Mouse (Mus musculus) retina, postnatal 1 day (tissue): ENCODE results near the gene Bmp2k.

Experiments
- DNase-seq: peaks from one replicate; pipeline ENCODE4 v3.0.0-alpha.2; 2012

Bmp2k gene

GRCm38 (mm10) chr5:97056791-97057450 lies 59.4 kb downstream of the Bmp2k start:
- no peak for DNase-seq

GRCm38 (mm10) chr5:97060864-97061263 lies 63.4 kb downstream of the Bmp2k start:
- DNase-seq, result no peak

DNA sequence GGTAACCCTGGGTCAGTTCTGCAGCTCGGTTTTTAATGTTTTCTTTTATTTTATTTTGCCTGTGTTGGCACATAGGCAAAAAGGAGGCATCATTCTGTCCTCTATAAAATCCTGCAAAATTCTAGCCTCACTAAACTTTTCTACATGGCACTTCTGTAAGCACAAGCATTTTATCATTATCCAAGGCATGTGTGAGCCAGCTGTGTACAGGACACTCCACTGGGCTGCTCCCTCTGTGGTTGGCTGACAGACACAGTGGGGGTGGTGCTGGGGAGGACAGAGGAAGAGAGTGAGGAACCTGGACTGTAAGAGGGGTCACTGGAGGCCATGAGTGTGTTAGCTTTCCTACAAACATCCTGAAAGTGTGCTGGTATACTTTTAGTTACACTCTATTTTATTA lies 64.6 kb downstream of the Bmp2k start:
- no peak for DNase-seq

GRCm38 (mm10) chr5:97065746-97066145 lies 68.3 kb downstream of the Bmp2k start:
- DNase-seq, result no peak

DNA sequence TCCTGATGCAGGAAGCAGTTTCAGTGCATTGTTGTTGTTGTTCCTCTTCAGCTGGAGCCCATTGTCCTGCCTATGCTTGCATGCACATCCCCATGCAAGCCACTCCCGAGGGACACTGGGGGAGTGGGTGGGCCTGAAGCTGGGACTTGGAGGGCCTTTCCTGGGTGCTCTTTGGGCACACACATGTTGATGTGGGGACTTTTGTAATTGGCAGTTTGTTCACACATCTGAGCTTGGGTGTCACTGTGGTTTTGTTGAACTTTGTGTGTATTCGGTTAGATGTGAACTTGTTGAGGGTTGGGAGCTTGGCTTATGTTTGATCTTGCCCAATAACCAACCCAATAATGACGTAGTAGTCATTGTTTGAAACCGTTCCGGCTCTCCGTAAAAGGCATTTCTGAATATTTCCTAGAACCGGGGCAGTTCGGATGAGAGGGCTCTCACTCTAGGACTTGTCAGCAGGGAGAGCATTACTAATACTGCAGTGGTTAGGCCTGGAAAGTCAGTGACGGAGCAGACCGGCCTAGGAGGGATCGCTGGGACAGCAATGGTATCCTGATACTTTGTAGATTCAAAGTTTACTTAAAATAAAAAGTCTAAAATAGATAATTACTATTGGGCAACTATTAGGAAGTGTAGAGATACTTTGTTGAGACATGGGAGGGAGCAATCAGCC lies 78.1 kb downstream of the Bmp2k start:
- no peak for DNase-seq

DNA sequence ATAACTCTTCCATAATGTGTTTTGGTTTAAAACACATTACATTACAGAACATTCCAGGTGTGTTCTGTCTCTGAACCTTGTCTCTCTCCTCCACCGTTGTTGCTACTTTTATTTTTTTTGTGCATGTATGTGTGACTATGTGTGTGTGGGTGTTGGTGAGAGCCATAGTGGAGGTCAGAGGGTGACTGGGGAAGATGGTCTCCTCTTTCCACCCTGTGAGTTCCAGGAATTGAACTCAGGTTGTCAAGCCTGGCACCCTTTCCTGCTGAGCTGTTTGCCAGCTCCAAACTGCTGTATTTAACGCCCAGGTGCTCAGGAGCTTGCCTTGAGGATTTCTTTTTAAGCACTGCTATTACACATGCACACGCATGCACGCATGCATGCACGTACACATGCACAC lies 78.7 kb downstream of the Bmp2k start:
- no peak for DNase-seq

DNA sequence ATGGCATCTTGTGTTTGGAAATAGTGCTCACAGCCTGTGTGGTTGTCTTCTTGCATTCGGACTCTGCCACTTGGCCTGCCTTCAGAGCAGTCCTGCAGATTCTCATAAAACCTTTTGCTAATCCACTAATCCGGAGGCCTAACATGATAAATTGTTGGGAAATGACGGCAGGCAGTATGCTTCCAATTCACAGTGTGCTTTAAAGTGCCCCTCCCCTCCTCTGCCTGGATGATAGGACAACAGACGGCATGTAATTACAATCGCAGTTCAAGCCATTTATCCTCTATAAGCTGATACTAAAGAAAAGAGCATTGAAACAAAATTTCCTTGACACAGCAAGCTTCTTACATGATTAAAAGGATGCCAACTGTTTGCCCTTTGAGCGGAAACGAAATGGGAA lies 80.2 kb downstream of the Bmp2k start:
- DNase-seq, result peak; percentile 85

- DNase-seq, result no peak
These were observed 81.2 kb downstream of the Bmp2k start for GRCm38 (mm10) chr5:97078641-97079040.

DNA sequence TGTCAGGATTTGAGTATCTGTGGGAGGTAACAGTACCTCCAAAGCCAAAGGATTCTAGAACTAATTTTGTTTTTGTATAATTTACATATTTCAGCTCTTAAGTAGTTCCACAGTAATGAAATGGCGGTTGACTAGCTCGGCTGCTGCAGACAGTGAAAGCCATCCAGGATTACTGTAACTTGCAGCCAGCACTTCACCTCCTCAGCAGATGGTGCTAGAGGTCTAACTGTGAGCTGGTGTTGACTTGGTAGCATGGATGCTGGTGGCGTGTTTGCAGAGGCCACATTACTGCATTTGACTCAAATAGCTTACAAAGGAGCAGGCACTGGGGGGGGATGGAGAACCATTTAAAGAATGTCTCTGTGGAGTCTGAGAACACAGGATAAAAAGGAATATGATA lies 84.0 kb downstream of the Bmp2k start:
- peak; percentile 59 for DNase-seq

DNA sequence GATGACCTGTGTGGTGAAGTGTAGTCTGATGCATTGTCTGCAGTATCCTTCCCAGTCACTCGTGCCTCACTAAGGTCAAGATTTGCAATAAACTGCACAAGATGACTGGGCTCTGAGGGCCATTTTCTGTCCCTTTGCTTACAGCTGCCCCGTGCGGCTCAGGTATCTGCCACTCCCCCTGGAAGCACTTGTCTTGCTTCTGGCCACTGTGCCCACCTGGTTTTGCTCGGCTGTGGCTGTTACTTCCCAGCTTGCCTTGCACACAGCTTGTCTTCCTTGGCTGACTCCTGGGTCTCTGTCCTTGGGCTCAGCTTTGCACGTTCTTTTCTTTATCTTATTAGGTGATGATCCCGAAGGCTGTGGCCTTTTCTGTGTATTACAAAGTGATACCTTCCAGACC lies 86.2 kb downstream of the Bmp2k start:
- DNase-seq, result no peak

- no peak for DNase-seq
These were observed 87.1 kb downstream of the Bmp2k start for GRCm38 (mm10) chr5:97084541-97084940.

DNA sequence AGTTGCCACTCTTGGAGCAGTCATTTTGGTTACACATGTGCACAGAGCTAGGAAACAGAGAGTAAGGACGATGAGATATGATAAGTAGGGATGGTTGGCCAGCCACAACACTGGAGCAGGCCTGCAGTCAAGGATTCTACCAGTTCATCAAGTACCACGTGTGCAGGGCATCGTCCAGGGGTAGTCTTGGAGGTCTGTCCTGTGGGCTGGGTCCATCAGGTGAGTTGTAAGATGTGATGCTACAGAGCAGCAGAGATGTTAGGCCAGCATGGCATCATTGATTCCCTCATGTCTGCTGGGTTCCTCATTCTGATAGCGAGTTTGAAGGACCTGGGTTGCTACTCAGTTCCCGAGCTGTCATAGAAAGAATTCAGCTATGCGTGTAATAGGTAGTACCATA lies 87.6 kb downstream of the Bmp2k start:
- no peak for DNase-seq

DNA sequence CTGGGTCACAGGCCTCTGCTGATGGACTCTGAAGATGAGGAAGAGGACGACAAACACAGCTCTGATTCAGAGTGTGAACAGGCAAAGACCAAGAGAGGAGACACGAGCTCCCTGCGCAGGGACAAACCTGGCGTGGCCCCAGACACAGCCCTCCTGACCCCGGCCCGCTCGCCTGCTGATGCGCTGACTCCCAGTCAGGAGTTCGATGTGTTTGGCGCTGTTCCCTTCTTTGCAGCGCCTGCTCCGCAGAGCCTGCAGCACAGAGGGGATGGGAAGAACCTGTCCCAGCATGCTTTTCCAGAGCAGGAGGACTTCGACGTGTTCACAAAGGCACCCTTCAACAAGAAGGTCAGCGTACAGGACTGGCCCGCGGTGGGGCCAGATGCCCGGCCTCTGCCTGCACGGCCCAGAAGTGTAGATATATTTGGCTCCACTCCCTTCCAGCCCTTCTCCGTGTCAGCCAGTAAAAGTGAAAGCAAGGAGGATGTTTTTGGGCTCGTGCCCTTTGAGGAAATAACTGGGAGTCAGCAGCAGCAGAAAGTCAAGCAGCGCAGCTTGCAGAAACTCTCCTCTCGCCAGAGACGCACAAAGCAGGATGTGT lies 89.6 kb downstream of the Bmp2k start:
- no peak for DNase-seq

DNA sequence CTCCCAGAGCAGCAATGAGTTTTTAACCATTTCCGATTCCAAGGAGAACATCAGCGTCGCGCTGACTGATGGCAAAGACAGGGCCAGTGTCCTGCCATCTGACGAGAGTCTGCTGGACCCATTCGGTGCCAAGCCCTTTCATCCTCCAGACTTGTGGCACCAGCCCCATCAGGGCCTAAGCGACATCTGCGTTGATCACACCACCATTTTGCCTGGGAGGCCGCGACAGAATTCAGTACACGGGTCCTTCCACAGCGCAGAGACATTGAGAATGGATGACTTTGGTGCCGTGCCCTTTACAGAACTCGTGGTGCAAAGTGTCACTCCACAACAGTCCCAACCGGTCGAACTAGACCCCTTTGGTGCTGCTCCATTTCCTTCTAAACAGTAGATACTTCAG lies 90.3 kb downstream of the Bmp2k start:
- DNase-seq, result no peak

GRCm38 (mm10) chr5:97088231-97088630 lies 90.7 kb downstream of the Bmp2k start:
- no peak for DNase-seq

DNA sequence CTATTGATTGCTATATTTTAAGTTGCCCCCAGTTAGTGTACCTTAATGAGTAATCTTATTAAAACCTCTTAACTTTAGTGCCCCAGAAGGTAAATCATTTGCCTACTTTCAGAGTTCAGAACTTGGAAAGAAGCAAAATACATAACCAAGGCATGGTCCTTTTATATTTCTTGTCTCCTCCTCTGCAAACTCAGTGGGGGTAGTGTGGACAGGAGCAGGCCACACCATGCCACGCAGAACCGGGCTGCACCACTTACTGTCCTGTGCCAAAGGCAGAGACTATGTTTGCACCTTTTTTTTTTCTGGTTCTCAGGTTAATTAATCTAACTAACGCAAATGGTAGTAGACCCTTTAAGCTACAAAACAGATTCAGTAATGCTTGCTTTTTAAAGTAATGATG lies 91.9 kb downstream of the Bmp2k start:
- DNase-seq, result no peak

GRCm38 (mm10) chr5:97090034-97090784 lies 92.7 kb downstream of the Bmp2k start:
- no peak for DNase-seq

DNA sequence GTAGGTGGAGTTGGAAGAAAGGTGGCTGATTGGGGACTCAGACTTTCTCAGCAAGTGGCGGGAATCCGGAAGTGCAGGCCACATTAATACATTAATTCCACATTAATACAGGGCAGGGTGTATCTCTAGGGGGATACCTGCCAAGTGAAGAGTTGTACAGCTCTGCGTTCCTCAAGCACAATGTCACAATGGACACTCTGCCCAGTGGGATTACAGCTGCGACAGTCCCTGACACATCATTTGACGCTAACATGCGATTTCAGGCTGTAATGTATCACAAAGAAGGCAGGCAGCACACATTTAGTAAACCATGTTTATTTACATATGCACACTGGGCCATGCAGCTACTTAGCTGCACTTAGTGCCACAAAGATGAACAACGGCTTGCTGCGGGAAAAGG lies 95.5 kb downstream of the Bmp2k start:
- no peak for DNase-seq

GRCm38 (mm10) chr5:97095335-97095734 lies 97.8 kb downstream of the Bmp2k start:
- DNase-seq, result no peak

- DNase-seq, result peak; percentile 43
These were observed 100.1 kb downstream of the Bmp2k start for GRCm38 (mm10) chr5:97097631-97098041.

GRCm38 (mm10) chr5:97099954-97100353 lies 102.5 kb downstream of the Bmp2k start:
- no peak for DNase-seq

DNA sequence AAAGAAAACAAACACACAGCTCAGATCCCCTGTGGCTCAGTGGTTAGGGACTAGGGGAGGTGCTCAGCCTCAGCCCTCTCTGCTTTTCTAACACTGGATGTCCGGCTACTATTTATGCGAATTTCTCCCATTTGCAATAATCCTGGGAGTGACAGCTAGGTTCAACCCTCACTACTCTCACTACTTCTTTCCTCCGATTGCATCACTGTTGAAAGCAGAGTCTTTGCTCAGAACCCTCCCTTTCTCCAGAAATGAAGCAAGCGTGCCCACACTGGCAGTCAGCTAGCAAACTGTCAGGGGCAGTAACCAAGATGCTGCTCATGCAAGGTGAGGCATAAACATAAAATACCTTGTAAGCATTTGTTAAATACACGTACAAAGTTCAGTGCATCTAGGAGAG lies 110.8 kb downstream of the Bmp2k start:
- no peak for DNase-seq

DNA sequence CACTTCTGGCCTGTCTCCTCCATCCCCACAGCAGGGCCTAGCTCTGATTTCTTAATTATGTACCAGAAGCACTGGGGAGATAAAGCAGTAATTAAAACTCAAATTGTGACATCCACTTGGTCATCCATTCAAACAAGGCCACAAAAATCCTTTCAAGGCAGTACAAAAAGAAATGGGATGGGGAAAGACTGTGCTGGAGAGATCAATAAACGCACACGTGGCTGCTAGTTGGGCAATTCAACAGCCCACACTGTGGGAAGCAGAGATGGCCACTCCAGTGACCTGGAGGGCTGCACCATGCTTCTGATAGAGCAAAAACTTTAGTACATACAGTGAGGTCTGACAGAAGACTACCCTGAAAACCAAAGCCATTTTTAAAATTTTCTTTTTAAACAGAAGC lies 112.6 kb downstream of the Bmp2k start:
- DNase-seq, result no peak

- no peak for DNase-seq
These were observed 113.2 kb downstream of the Bmp2k start for GRCm38 (mm10) chr5:97110697-97111096.
